Mouse (Mus musculus): ENCODE measurements at regions not wholly inside any gene's neighbourhood (a gene's known extent, or its start where the extent isn't known, plus 50 kb on each side); places are given as distances from the start of the nearest gene placed in this dataset.

GRCm38 (mm10) chr9:85981428-85981827, 139.2 kb downstream of the Tpbg start:
- no peak for TF ChIP-seq CTCF (IDR thresholded peaks at IDR 0.05; ENCODE audit: extremely low read depth, insufficient read depth, low read length)
- no peak for TF ChIP-seq POLR2A (IDR thresholded peaks at IDR 0.05; ENCODE audit: extremely low read depth, insufficient read depth, low read length)
